Mouse (Mus musculus): ENCODE measurements around the gene Col18a1. TPM values are rescaled to one million over a fixed set of nuclear protein-coding genes. Genes with fewer than 3 reads are reported as not detected.

Gene Col18a1
- total RNA-seq, 2 experiments from 2014 or later: 96.8 to 99.4 TPM

DNA sequence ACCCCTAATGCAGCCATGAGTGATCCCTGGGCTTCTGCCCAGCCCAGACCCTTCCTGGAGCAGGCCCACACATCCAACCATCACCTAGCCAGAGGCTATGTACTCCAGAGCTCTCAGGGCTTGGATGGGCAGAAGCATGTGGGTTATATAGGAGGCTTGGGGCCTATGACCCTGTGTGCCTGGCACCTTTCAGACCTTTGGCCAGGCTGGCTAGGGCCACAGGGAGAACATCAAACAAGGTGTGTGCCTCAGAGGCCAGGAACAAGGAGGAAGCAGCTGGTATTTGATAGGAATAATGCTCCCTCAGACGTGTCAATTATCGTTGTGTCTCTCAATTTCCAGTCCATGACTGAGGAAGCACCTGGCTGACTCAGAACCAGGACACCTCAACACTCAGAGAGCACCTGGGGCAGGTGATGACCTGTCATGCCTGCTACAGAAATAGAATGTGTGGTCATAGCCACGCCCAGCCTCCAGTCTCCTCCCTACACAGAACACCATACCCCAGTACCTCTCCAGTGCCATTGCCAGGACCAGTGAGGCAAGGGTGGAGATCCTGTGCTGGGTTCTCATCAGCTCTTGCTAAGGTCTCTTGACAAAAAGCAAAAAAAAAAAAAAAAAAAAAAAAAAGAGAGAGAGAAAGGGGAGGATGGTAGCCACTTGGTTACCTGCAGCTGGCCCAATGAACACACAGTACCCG, 54.6 kb downstream of the Col18a1 start:
- no peak for DNase-seq (ENCODE audit: low spot score in 2 of 2)

DNA sequence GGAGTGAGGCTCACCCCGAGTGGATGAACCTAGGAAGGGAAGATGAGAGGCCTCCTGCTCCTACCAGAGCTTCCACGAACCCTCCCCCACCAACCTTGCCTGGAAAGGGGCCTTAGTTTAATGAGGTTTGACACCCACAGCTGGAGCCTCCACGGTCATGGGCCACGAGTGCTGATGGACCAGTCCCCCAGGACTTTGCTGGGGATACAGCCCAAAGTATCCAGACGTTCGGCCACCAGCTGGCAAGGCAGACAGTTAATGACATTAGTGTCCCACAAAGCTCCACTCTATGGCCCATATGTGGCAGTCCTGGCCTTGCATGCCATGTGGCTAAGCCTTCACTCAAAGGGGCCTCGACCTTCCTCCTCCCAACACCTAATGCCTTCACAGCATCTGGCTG, 55.5 kb downstream of the Col18a1 start:
- no peak for DNase-seq (ENCODE audit: low spot score in 2 of 2)

DNA sequence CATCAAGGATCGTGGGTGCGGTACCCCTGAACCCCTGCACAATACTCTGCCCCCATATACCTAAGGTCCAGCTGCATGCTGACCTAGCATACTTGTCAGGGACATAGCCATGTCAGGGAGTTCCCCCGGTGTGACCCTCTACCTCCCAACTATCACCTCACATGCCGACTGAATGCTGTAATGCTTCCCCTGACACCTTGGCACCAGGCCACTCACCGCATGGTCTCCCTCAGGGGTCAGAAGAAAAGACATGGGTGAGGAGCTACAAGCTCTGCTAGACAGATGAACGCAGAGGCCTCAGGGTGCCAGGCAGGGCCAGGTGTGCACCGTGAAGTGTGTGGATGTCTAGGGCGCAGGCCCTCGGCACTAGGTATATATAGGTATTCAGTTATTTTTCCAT, 56.3 kb downstream of the Col18a1 start:
- DNase-seq (ENCODE audit: low spot score in 2 of 2): no peak

DNA sequence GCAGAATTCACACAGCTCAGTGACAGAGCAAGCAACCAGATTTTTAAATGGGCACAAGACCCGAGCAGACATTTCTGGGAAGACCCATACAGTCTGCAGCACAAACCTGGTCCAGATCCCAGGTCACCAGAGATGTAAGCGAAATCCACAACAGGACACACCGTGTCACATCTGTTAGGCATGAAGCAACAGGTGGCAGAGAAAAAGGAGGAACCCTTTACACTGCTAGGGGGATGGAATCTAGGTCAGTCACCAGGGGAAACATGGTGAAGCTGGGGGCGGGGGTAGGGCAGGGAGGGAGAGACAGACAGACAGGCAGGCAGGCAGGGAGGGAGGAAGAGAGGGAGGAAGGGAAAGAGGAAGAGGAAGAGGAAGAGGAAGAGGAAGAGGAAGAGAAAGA, 58.2 kb downstream of the Col18a1 start:
- no peak for DNase-seq (ENCODE audit: low spot score in 2 of 2)

DNA sequence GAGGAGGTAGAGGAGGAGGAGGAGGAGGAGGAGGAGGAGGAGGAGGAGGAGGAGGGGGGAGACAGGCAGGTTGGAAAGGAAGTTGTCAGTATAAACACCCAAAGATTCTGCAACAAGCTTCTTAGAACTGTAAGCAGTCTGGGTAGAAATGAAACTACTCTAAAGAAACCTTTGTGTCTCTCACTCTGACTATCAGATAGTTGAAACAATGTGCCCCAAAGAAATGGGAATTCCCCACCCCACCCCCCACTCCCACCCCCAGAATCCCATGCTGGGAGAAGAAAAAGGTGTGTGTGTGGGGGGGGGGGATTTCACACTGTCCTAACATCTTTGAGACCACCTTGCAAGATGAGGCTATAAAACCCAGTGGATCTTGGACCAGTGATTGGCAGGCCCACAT, 62.0 kb downstream of the Col18a1 start:
- no peak for DNase-seq (ENCODE audit: low spot score in 2 of 2)

DNA sequence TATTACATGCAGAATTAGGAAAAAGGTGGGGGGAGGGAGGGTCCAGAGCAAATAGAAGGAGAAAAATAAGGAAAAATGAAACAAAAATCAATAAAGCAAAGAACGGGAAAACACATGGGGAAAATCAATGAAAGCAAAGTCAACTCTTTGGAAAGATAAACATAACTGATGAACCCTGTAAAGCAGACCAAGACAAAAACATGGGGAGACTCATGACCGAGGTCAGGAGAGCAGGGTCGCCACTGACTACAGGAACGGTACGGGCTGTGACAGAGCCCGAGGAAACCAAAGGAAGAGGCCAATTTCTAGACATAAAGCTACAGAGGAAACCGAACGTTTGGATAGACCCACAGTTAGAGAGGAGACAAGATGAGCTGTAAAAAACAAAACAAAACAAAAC, 62.7 kb downstream of the Col18a1 start:
- no peak for DNase-seq (ENCODE audit: low spot score in 2 of 2)

DNA sequence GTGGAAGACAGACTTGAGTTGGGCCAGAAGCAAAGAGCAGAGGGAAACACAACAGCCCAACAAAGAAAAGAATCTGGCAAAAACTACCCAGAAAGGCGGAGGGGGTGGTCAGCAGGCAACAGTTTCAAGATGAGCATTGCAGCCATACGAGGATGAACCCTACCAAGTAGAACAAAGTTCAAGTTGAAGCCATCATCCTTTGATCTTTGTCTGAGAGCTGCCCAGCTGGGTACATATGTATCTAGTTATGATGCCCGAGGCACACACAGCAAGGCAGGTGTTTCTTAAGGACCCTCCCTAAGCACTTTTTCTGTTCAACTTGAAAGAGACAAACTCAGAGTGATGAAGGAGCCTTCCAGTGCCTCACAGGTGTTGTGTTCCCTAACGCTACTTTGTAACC, 66.6 kb downstream of the Col18a1 start:
- no peak for DNase-seq (ENCODE audit: low spot score in 2 of 2)

DNA sequence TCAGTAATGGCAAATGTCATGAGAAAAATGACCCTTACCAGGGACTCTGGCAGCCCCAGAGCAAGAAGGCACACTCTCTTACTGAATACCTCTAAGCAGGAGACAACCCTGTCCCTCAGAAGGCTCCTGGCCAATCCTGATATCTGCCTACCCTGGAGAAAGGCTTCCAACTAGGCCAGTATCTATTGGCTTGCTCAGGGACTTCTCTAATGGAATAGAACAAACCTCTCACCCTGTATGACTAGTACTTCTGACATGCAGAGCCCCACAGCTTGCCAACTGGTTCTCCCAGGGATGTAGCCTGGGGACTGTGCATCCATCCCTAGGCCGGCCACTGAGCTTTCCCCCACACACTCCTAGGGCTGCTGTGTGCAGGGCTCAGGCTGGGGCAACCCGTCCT, 67.7 kb downstream of the Col18a1 start:
- no peak for DNase-seq (ENCODE audit: low spot score in 2 of 2)

DNA sequence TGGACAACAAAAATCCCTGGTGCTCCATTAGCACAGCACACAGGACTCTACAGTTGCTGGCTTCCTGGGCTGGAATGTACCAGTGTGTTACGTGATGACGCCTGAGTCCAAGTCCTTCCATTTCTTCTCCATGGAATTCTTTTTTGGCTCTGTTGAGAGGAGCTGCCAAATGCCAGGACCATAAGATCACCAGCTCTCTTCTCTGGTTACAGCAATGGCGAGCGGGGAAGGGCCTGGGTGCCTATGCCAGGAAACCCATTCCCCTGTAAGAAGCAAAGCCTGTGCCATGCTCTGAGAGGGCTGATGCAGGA, 68.5 kb downstream of the Col18a1 start:
- DNase-seq (ENCODE audit: low spot score in 2 of 2): no peak

DNA sequence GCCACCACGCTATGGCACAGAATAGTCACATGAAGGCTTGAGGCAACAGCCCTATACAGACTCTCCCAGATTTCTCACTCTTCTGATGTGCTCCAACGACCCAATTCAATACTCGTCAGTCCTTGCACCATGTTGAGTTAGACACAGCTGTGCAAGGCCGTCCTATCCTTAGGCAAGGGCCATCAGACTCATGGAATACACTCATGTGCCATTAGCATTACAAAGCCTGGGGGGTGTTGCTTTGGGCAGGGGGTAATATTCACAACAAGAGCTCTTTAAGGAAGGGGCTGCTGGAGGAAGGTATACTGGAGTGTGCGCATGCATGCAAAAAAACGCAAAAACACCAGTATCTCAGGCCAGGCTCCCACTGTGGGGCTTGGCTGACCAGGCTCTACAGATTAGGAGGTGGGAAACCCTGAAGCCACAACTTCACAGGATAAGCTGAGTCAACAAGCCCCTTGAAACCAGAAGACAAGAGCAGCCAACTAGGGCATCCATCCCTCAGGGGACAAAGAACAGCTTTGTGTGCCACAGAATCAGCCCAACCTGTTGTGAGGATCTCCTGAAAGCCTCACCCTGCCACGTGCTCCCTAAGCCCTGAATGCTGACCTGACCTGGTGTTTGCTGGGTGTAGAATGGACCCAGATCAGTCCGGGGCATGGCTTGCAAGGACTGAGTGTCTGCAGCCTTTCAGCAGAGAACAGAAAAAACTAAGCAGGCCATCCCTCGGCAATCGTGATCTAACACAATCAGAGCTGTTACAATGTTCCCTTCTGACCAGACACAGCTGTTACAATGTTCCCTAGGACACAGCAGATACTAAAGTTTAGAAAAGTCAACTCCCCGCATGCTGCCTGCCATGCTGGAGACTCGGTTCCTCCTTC, 69.1 kb downstream of the Col18a1 start:
- no peak for DNase-seq (ENCODE audit: low spot score in 2 of 2)

DNA sequence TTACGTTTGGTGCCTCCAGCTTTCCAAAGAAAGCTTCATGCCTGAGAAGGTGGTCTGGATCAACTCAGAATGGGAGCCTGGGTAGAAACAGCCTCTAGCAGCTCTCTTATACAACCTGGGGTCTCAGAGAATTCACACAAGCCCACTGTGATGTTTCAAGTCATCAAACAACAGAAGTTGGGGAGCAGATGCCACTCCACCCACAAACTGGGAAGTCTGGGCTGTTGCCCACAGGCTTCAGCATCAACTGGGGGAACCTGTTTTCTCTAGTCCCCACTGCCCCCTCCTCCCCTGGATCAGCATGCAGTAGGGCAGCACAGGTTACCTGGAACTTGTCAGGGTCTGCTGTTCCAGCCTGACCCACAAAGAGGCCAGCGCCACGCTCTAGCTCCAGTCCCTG, 70.7 kb downstream of the Col18a1 start:
- DNase-seq (ENCODE audit: low spot score in 2 of 2): no peak

DNA sequence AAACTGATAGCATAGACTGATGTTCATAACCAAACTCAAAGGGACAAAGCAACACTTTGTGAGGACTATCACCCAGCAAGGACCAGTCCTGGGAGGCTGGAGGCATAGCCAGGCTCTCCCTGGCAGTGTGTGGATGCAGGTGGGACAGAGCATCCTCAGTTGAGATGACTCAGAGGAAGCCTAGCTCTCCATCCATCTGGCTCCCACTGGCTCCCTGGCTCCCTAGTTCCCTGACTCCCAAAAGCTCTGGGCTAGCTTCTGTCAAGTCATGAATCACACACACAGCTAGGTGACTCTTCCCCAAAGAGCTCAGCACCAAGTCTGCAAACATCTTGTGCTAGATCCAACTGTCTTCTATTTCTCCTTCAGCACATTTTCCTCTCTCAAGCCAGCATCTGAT, 72.5 kb downstream of the Col18a1 start:
- no peak for DNase-seq (ENCODE audit: low spot score in 2 of 2)

DNA sequence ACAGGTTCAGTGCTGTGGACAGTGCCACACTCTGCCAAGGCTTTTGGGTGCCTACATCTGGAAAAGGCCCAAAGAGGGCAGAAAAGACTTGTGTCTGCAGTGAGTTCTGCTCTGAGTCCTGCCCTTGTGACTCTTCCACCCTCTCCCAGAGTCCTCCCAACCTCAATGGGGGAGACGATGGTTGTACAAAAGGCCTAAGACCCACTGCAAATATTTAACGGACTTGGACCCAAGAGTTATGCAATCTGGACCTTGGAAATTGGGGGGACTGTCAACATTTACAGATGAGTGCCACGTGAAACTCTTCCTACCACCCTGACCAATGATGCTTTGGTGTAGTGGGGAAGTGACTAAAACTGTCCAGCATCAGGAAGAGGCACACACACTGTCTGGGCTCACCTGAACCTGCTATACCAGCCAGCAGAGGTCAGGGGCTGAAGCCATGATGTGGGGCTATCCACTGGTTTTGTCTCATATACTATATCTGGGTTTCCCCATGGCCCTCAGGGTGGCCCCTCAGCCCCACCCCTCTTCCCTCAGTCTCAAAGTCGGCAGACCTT, 74.7 kb downstream of the Col18a1 start:
- DNase-seq (ENCODE audit: low spot score in 2 of 2): no peak

DNA sequence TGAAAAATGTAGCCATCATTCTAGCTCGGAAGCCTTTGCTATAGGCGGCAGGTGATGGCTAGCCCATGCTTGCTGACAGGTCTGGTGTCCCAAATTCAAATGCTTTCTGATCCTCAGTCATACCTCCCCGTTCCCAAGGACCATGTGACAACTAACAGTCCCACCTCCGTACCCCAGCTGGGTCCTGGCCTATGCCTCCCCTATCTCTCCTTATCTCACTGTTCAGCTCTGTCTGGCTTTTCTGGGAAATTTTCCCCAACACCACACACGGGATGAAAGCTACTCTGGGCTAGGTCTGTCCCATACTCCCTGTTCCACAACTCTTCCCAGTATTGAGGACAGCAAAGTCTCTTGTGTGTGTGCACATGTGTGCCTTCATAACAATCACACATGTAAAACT, 76.3 kb downstream of the Col18a1 start:
- DNase-seq (ENCODE audit: low spot score in 2 of 2): no peak

DNA sequence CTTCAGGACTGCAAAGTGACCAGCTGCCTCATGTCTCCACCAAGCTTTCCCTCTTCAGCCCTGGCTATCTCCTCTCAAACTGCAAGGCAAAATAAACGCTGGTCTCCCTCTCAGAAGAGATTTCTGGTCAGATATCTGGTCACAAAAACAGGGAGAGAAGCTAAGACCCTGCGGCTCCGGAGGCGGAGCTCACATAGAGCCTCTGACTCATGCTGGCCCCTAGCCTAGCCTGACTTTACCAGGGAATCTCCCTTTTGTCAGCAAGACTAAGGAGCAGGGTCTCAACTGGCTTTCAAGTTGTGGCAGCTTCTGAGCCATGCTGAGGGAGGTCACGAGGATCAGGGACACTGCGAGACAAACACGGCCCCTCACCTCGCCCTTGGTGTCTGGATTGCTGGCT, 77.0 kb downstream of the Col18a1 start:
- peak in 1 of 2 experiments; percentile 39 for DNase-seq (ENCODE audit: low spot score in 2 of 2)

DNA sequence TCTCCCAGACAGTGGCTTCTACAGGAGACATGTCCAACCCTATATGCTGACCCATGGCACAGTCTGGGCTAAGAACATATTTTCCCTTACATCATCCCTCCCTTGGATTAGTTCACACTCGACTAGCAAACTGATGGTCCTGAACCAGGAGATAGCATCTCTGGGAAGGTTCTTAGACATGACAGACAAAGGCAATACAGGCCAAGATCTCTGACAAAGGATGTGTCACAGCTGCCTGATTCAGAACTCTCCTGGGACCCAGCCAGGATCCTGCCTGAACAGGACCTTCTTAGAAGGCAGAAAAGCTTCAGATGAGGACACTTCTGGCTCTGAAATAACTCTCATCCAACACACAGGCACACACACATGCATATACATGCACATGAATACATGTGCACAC, 81.8 kb downstream of the Col18a1 start:
- DNase-seq (ENCODE audit: low spot score in 2 of 2): no peak

DNA sequence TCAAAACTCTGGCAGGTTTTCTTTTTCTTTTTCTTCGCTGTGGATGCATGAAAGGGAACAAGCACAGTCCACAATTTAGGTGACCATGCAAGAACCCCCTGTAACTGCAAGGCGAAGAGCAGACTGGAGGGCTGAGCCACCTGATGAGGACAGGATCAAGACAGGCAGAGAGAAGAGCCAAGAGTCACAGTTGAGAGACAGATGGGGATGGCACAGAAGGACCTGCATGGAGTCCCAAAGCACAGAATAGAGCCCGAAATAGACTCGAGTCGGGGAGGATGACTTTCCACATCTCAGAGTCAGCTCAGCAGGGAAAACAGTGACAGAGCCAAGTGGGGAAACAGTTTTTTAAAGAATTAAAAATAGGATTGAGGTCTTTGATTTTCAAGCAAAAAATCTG, 83.4 kb downstream of the Col18a1 start:
- DNase-seq (ENCODE audit: low spot score in 2 of 2): no peak

DNA sequence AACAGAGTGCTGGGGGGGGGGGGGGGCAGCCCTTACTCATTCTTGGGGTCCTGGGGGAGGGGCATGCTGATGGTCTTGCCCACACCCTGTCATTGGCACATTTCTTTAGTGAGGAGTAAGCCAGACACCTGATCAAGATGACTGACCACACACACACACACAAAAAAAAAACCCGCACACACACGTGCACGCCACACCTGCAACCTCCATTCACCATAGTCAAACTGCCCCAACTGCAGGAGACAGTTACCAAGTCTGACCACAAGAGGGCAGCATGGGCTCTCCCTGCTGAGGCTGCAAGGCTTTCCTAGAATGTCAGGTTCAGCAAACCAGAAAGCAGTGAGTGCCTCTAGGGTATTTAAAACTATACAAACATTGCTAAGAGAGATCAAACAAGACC, 83.9 kb downstream of the Col18a1 start:
- peak; percentile 64 to 66 for DNase-seq (ENCODE audit: low spot score in 2 of 2)

DNA sequence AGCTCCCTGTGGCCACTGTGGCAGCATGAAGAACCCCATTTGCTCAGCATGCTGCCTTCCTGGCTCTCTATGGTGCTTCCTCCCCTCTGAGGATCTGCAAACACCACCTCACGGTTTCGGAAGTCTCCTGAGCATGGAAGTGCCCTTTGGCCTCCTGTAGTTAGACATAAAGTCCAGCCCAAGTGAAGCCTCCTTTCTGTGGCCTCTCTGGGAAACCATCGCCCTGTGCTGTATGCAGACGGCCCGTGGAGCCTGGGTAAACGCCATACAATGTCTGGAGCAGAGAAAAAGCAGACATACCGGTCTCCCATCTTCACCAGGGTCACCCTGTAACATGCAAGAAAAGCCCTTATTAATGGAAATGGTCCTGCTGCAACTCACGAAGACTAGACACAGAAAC, 87.4 kb downstream of the Col18a1 start:
- DNase-seq (ENCODE audit: low spot score in 2 of 2): no peak

DNA sequence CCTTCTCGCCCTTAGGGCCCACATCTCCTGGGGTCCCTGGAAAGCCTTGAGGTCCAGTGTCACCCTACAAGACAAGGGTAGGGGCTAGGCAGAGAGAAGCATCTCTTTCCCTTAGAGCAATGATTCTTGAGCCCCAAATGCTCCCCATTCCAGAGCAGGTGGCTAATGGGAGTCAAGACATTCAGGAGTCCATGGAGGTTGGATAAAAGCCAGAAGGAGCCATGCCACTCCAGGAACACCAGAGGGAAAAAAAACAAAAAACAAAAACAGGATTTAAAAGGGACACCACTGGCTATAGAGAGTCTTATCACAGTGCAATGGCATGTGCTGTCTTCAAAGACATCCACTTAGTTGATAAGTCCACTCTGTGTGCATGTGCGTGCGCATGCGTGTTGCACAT, 87.9 kb downstream of the Col18a1 start:
- DNase-seq (ENCODE audit: low spot score in 2 of 2): no peak

DNA sequence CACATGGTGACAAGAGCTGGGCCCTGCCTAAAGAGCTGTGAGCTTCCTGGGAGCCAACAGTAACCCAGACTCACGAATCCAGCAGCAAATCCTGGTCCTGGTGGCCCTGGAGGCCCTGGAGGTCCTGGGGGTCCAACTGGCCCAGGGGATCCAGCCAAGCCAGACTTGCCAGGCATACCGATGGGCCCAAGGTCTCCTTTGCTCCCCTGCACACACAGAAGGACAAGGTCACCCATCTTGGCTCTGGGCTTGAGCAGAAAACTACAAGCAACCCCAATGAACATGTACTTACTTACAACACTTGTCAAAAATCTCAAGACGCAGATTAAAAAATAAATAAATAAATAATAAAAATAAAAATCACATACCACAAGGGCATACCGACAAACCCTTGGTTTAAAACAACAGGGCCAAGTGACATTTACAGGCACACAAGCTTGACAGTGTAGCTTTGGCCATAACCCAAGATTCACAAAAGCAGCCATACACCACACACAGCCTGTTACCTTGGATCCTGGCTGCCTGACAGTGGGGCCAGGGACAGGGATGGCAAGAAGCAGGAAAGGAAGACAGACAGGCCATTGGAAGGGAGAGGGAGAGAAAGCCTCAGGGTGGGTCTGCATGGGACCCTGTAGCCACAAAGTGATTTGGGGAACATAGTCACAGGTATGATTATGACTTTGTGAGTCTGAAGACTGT, 91.9 kb downstream of the Col18a1 start:
- no peak for DNase-seq (ENCODE audit: low spot score in 2 of 2)

DNA sequence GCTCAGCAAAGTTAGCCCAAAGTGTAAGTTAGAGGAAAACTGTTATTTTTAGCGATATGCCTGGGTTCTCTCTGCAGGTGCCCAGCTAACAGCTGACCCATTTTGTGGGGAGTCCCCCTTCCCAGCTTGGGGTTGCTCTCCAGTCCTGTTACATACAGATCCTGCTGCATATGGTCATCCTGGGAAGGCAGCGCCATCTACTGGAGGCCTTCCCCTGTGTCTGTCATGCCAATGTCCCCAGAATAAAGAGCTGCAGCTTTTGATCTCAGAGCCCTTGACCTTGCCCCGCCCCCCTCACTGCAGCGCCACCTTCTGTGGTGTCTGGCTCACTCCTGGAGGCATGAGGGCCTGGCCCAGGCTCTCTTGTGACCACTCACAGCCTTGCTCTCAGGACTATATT, 96.3 kb downstream of the Col18a1 start:
- DNase-seq (ENCODE audit: low spot score in 2 of 2): peak; percentile 40 to 65
